Mouse (Mus musculus): ENCODE measurements around the gene Gm10337.

Gene Gm10337

GRCm38 (mm10) chr15:102517631-102517975 is 14.1 kb downstream of the Gm10337 start:
- DNase-seq (ENCODE audit: low spot score) = no peak

- peak; percentile 99 for DNase-seq (ENCODE audit: low spot score)
Observed at GRCm38 (mm10) chr15:102517976-102518858, 14.7 kb downstream of the Gm10337 start, which contains the start of gene Tarbp2. Tarbp2 (plus strand) TSS chr15:102518192.

- DNase-seq (ENCODE audit: low spot score) = no peak
Observed at GRCm38 (mm10) chr15:102518859-102519201, 15.3 kb downstream of the Gm10337 start.

GRCm38 (mm10) chr15:102519211-102520141 is 16.0 kb downstream of the Gm10337 start:
- DNase-seq (ENCODE audit: low spot score) = no peak

- no peak for DNase-seq (ENCODE audit: low spot score)
Observed at GRCm38 (mm10) chr15:102520416-102520815, 16.9 kb downstream of the Gm10337 start.

- DNase-seq (ENCODE audit: low spot score) = no peak
Observed at GRCm38 (mm10) chr15:102521480-102521879, 18.0 kb downstream of the Gm10337 start.

GRCm38 (mm10) chr15:102524892-102525485 is 21.5 kb downstream of the Gm10337 start, which contains the start of gene Npff:
Npff (minus strand) TSS chr15:102524942.
- DNase-seq (ENCODE audit: low spot score) = peak; percentile 90

- no peak for DNase-seq (ENCODE audit: low spot score)
Observed at GRCm38 (mm10) chr15:102526111-102527002, 22.8 kb downstream of the Gm10337 start.

- DNase-seq (ENCODE audit: low spot score) = no peak
Observed at GRCm38 (mm10) chr15:102527936-102528335, 24.4 kb downstream of the Gm10337 start.

GRCm38 (mm10) chr15:102528396-102528795 is 24.9 kb downstream of the Gm10337 start:
- DNase-seq (ENCODE audit: low spot score) = no peak

- DNase-seq (ENCODE audit: low spot score) = no peak
Observed at GRCm38 (mm10) chr15:102530566-102530965, 27.0 kb downstream of the Gm10337 start.

- DNase-seq (ENCODE audit: low spot score) = no peak
Observed at GRCm38 (mm10) chr15:102531586-102531985, 28.1 kb downstream of the Gm10337 start.

- no peak for DNase-seq (ENCODE audit: low spot score)
Observed at GRCm38 (mm10) chr15:102532106-102532900, 28.8 kb downstream of the Gm10337 start.

GRCm38 (mm10) chr15:102533926-102534325 is 30.4 kb downstream of the Gm10337 start:
- no peak for DNase-seq (ENCODE audit: low spot score)

GRCm38 (mm10) chr15:102544801-102545200 is 41.3 kb downstream of the Gm10337 start:
- DNase-seq (ENCODE audit: low spot score) = no peak

- DNase-seq (ENCODE audit: low spot score) = no peak
Observed at GRCm38 (mm10) chr15:102546246-102546645, 42.7 kb downstream of the Gm10337 start.

- no peak for DNase-seq (ENCODE audit: low spot score)
Observed at GRCm38 (mm10) chr15:102546677-102547427, 43.3 kb downstream of the Gm10337 start.

GRCm38 (mm10) chr15:102547478-102547877 is 44.0 kb downstream of the Gm10337 start:
- no peak for DNase-seq (ENCODE audit: low spot score)

GRCm38 (mm10) chr15:102552599-102552998 is 49.1 kb downstream of the Gm10337 start:
- DNase-seq (ENCODE audit: low spot score) = no peak
